11 mouse cellular contexts compared by ENCODE assay signal in genomic region chr2:131401794-131402495, GRCm38 (mm10). TPM values are rescaled to one million over a fixed set of nuclear protein-coding genes. Genes with fewer than 3 reads are reported as not detected.
DNase-seq lines count a peak whose midpoint lies in the region; ATAC-seq and TF ChIP-seq lines count a peak whose summit lies in the region.
"Had no signal": no experiment of that assay in that cellular context is flagged by ENCODE, and none has a peak within 500 bp of the region (broad histone marks: within the 10 kb centered on the region; RNA-seq: fewer than 3 reads in every experiment).

No protein-coding gene starts in this region.

- H3K4me3 ChIP-seq in intestine, embryonic 14.5 days (ENCODE audit: low read depth, low read length) = no peak overlapping the region
- no peak overlapping the region for H3K4me3 ChIP-seq in intestine, postnatal 0 days (ENCODE audit: low read depth, low read length)
- no peak overlapping the region for H3K4me3 ChIP-seq in limb, embryonic 15.5 days
- no peak overlapping the region for H3K4me3 ChIP-seq in liver, embryonic 11.5 days (ENCODE audit: low read depth, low read length)

- H3K4me1 ChIP-seq in intestine, embryonic 14.5 days (replicated peaks; ENCODE audit: control insufficient read depth, insufficient read depth, low read length) = peaks cover 8% of the 10 kb centered on the region
- 0 out of 2 replicates have a peak, but pooled peaks cover 2% of the 10 kb centered on the region for H3K4me1 ChIP-seq in intestine, postnatal 0 days (replicated peaks; ENCODE audit: control insufficient read depth, insufficient read depth, low read length)
- peaks cover 23% of the 10 kb centered on the region for H3K4me1 ChIP-seq in limb, embryonic 15.5 days
- H3K4me1 ChIP-seq in liver, embryonic 11.5 days (replicated peaks; ENCODE audit: control insufficient read depth, insufficient read depth, low read length) = no peaks in the 10 kb centered on the region; the same call in 1 of the 2 replicates

- peak; percentile 62 for ATAC-seq in intestine, embryonic 14.5 days (replicated peaks; ENCODE audit: low FRiP score, low TSS enrichment, low read depth)
- no peak for ATAC-seq in intestine, postnatal 0 days
- peak; percentile 79 for ATAC-seq in limb, embryonic 15.5 days (ENCODE audit: insufficient number of reproducible peaks, low FRiP score, low TSS enrichment, low read depth)
- no peak for ATAC-seq in liver, embryonic 11.5 days (replicated peaks; ENCODE audit: low FRiP score)
- ATAC-seq: CD4-positive, CD25-positive, alpha-beta regulatory T cell, adult 4 months; forebrain, postnatal 0 days had no signal

- no peak overlapping the region for H3K9ac ChIP-seq in intestine, embryonic 14.5 days (ENCODE audit: low read length)
- H3K9ac ChIP-seq in intestine, postnatal 0 days (ENCODE audit: low read depth, low read length) = no peak overlapping the region
- no peak overlapping the region for H3K9ac ChIP-seq in limb, embryonic 15.5 days
- H3K9ac ChIP-seq in liver, embryonic 11.5 days (ENCODE audit: low read depth, low read length) = no peak overlapping the region
- H3K9ac ChIP-seq: forebrain, postnatal 0 days had no signal

- DNase-seq in intestine, embryonic 14.5 days (ENCODE audit: low spot score) = peak; percentile 78
- peak; percentile 47 for DNase-seq in embryo, embryonic 11.5 days (ENCODE audit: low read depth, low spot score)
- peak; percentile 75 to 77 for DNase-seq in heart, adult 9 months (ENCODE audit: low spot score in 2 of 2)
- DNase-seq in liver, embryonic 11.5 days (ENCODE audit: low spot score) = no peak
- no peak for DNase-seq in Muller cell, postnatal 12 days (ENCODE audit: inconsistent ontology term)
- DNase-seq in ovary, adult 18-20 months (ENCODE audit: low spot score) = no peak
- DNase-seq: forebrain, postnatal 0 days; liver had no signal

- H3K4me2 ChIP-seq in intestine, embryonic 14.5 days (ENCODE audit: low read length) = peak overlapping the region; percentile 9; the same call in 1 of the 2 replicates
- H3K4me2 ChIP-seq in intestine, postnatal 0 days (replicated peaks; ENCODE audit: low read depth) = no peak overlapping the region
- no peak overlapping the region for H3K4me2 ChIP-seq in limb, embryonic 15.5 days
- H3K4me2 ChIP-seq in liver, embryonic 11.5 days = no peak overlapping the region

- WGBS in intestine, embryonic 14.5 days = 24% methylated on average over 8 of the region's 8 CpGs
- WGBS in intestine, postnatal 0 days = 44% methylated on average over 8 of the region's 8 CpGs
- WGBS in limb, embryonic 15.5 days = 12% methylated on average over 8 of the region's 8 CpGs
- 45% methylated on average over 8 of the region's 8 CpGs for WGBS in liver, embryonic 11.5 days

- TF ChIP-seq CTCF in intestine, postnatal 0 days (IDR thresholded peaks at IDR 0.05; ENCODE audit: low read depth) = no peak

- H3K27ac ChIP-seq in intestine, embryonic 14.5 days (ENCODE audit: low read depth) = peak overlapping the region; percentile 81
- no peak overlapping the region for H3K27ac ChIP-seq in intestine, postnatal 0 days (ENCODE audit: low read depth, low read length)
- peak overlapping the region; percentile 77 for H3K27ac ChIP-seq in limb, embryonic 15.5 days
- H3K27ac ChIP-seq in liver, embryonic 11.5 days (ENCODE audit: low read depth, low read length) = no peak overlapping the region

- H3K27me3 ChIP-seq in intestine, embryonic 14.5 days (replicated peaks; ENCODE audit: control insufficient read depth, insufficient read depth, low read length) = no peaks in the 10 kb centered on the region
- no peaks in the 10 kb centered on the region for H3K27me3 ChIP-seq in intestine, postnatal 0 days (replicated peaks; ENCODE audit: control insufficient read depth, insufficient read depth, low read length)
- no peaks in the 10 kb centered on the region for H3K27me3 ChIP-seq in limb, embryonic 15.5 days
- H3K27me3 ChIP-seq in liver, embryonic 11.5 days (replicated peaks; ENCODE audit: control insufficient read depth, insufficient read depth, low read length) = no peaks in the 10 kb centered on the region

- H3K36me3 ChIP-seq in intestine, embryonic 14.5 days (ENCODE audit: control insufficient read depth, insufficient read depth, low read length) = no peaks in the 10 kb centered on the region
- no peaks in the 10 kb centered on the region for H3K36me3 ChIP-seq in intestine, postnatal 0 days (ENCODE audit: control insufficient read depth, insufficient read depth)
- no peaks in the 10 kb centered on the region for H3K36me3 ChIP-seq in limb, embryonic 15.5 days
- no peaks in the 10 kb centered on the region for H3K36me3 ChIP-seq in liver, embryonic 11.5 days (ENCODE audit: control insufficient read depth, insufficient read depth, low read length)

- no peaks in the 10 kb centered on the region for H3K9me3 ChIP-seq in intestine, embryonic 14.5 days (ENCODE audit: control insufficient read depth, low read length)
- H3K9me3 ChIP-seq in intestine, postnatal 0 days (ENCODE audit: control insufficient read depth) = no peaks in the 10 kb centered on the region
- H3K9me3 ChIP-seq in limb, embryonic 15.5 days = no peaks in the 10 kb centered on the region
- H3K9me3 ChIP-seq in liver, embryonic 11.5 days (ENCODE audit: control insufficient read depth, low read length) = no peaks in the 10 kb centered on the region

RNA-seq across cellular contexts. Expression of gene Rnf24, which starts 49.3 kb away (rescaled TPM):
- polyA plus RNA-seq in intestine, embryonic 14.5 days (2014; fragmentation: Nextera tagmentation; extraction: Ambion mirVana) = 2.7 and 3.0 TPM in 2 replicates
- polyA plus RNA-seq in intestine, postnatal 0 days (2015; fragmentation: Nextera tagmentation; extraction: Ambion mirVana) = 1.1 and 1.4 TPM in 2 replicates
- 7.3 and 7.5 TPM in 2 replicates for polyA plus RNA-seq in limb, embryonic 15.5 days (2015; fragmentation: Nextera tagmentation; extraction: Ambion mirVana)
- polyA plus RNA-seq in liver, embryonic 11.5 days (2014; fragmentation: Nextera tagmentation; extraction: Ambion mirVana) = 1.2 and 1.7 TPM in 2 replicates

Comparison
In these comparisons a context has a peak if more than half of its experiments do, and no peak if none do; other contexts are left out.
1. ATAC-seq: peak in intestine, embryonic 14.5 days (single experiment) and limb, embryonic 15.5 days (single experiment); none in intestine, postnatal 0 days (single experiment) and liver, embryonic 11.5 days (single experiment).
2. H3K27ac ChIP-seq: peak in intestine, embryonic 14.5 days (single experiment) and limb, embryonic 15.5 days (single experiment); none in intestine, postnatal 0 days (single experiment) and liver, embryonic 11.5 days (single experiment).
3. DNase-seq: peak in intestine, embryonic 14.5 days (single experiment), embryo, embryonic 11.5 days (single experiment) and heart, adult 9 months (2 of 2); none in liver, embryonic 11.5 days (single experiment), Muller cell, postnatal 12 days (single experiment) and ovary, adult 18-20 months (single experiment).